Mouse (Mus musculus) heart, embryonic 11.5 days (tissue): Measurements from ENCODE around the gene Ppp1r1b. TPM values are rescaled to one million over a fixed set of nuclear protein-coding genes. Genes with fewer than 3 reads are reported as not detected.

Source experiments
- ATAC-seq: fragments of 200-750 bp; cut with Nextera tagmentation; replicated peaks from 2 replicates; pipeline ENCODE4 v1.8.0; 2017; ENCODE audit warnings: moderate library complexity; ENCODE audit not compliant: insufficient number of reproducible peaks, low FRiP score, low TSS enrichment
- H3K27ac ChIP-seq: fragments of 300-500 bp; sonication (generic); 2 replicates; pipeline ENCODE4 v1.5.1; 2014; ENCODE audit warnings: mild to moderate bottlenecking, low read depth, low read length
- H3K27me3 ChIP-seq: fragments of 300-500 bp; sonication (generic); 2 replicates; pipeline ENCODE4 v1.6.1; 2014; ENCODE audit warnings: mild to moderate bottlenecking, low read length, mixed read lengths; ENCODE audit not compliant: control insufficient read depth, insufficient read depth
- H3K36me3 ChIP-seq: fragments of 300-500 bp; sonication (generic); 2 replicates; pipeline ENCODE4 v1.6.1; 2014; ENCODE audit warnings: mild to moderate bottlenecking, low read length, moderate library complexity, mixed read lengths; ENCODE audit not compliant: control insufficient read depth, insufficient read depth
- H3K4me1 ChIP-seq: fragments of 300-500 bp; sonication (generic); 2 replicates; pipeline ENCODE4 v1.6.1; 2014; ENCODE audit warnings: low read length; ENCODE audit not compliant: control insufficient read depth, insufficient read depth
- H3K4me2 ChIP-seq: fragments of 300-500 bp; sonication (generic); 2 replicates; pipeline ENCODE4 v1.6.1; 2014; ENCODE audit warnings: mild to moderate bottlenecking, moderate library complexity
- H3K4me3 ChIP-seq: fragments of 300-500 bp; sonication (generic); 2 replicates; pipeline ENCODE4 v1.5.1; 2014; ENCODE audit warnings: low read depth, low read length
- H3K9ac ChIP-seq: fragments of 300-500 bp; sonication (generic); 2 replicates; pipeline ENCODE4 v1.6.1; 2014; ENCODE audit warnings: mild to moderate bottlenecking, low read depth, low read length, moderate library complexity
- H3K9me3 ChIP-seq: fragments of 300-500 bp; sonication (generic); replicated peaks from 2 replicates; pipeline ENCODE4 v1.6.1; 2016; ENCODE audit warnings: low read length; ENCODE audit not compliant: control insufficient read depth
- WGBS: fragments of 180-500 bp; shearing (Covaris S2); extraction: QIAGEN DNeasy Blood & Tissue Kit; methylation state at CpG from one replicate; pipeline ENCODE4 v1.1.7; 2014; ENCODE audit not compliant: insufficient replicate concordance; 5-methylcytosine and 5-hydroxymethylcytosine counted together
- polyA plus RNA-seq: library from polyadenylated mRNA; unstranded; fragments of >200 nt; fragmentation: Nextera tagmentation; extraction: Ambion mirVana; gene quantifications from 2 replicates; pipeline ENCODE4 v1.2.1, GENCODE M21; 2014

Gene Ppp1r1b
- polyA plus RNA-seq, 1 experiment from 2014 or later = 13.6 TPM

DNA sequence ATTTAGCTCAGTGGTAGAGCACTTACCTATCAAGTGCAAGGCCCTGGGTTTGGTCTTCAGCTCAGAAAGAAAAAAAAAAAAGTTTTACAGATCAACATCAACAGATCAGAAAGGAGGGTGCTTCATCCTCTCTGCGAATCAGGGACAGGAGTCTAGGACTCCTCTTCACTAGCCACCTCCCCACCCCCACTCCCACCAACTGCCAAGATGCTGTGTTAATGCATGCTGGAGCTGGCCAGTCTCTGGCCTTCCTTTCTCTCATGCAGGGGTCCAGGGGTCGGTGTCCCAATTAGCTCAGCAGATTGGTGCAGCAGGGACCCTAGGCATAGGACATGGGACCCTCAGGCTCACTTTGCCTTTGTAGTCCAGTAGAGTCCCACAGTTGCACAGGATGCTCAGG is 22.4 kb downstream of the Ppp1r1b start:
- Histone ChIP-seq H3K9ac (peak overlapping the region; percentile 16; the same call in 1 of the 2 replicates), H3K4me3 (no peak overlapping the region), H3K36me3 (peaks cover 5% of the 10 kb centered on the region), H3K27ac (no peak overlapping the region), H3K9me3 (no peaks in the 10 kb centered on the region), H3K4me1 (peaks cover 81% of the 10 kb centered on the region), H3K27me3 (no peaks in the 10 kb centered on the region), H3K4me2 (no peak overlapping the region)
- 82% methylated on average over 2 of the region's 2 CpGs for WGBS
- 0 out of 2 replicates have a peak, but pooled peaks have one; percentile 15 for ATAC-seq

DNA sequence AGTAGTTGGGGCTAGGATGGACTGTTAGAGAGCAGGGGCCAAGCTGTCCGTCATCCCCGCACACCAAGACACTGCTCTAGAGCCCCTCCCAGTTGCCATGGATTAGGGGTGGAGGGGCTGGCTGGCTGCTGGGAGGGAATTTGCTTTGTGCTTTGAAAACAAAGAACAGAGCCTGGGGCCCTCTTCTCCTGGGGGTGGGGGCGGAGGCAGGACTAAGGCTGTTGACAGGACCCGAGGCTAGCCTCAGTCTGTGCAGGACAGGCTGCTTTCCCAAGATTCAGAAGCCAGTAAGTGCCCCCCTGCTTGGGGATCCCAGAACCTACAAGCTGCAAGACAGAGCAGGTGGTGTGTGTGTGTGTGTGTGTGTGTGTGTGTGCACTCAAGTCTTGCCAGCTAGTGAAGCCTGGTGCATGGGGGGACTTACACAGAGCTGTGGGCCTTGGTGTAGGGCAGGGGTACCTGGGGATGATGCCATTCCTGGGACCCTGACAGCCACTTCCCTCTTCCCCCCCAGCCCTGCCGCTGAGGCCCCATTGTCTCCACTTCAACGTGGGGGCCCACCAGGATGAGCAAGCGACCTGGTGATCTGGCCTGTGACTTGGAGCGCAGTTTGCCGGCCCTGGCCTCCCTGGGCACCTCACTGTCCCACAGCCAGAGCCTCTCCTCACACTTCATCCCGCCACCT is 23.5 kb downstream of the Ppp1r1b start:
- Histone ChIP-seq H3K4me3 (peak overlapping the region; percentile 18), H3K4me1 (peaks cover 77% of the 10 kb centered on the region), H3K27me3 (no peaks in the 10 kb centered on the region), H3K9me3 (no peaks in the 10 kb centered on the region), H3K27ac (peak overlapping the region; percentile 37), H3K9ac (peak overlapping the region; percentile 46; the same call in 1 of the 2 replicates), H3K4me2 (peak overlapping the region; percentile 46), H3K36me3 (peaks cover 7% of the 10 kb centered on the region)
- 33% methylated on average over 10 of the region's 10 CpGs for WGBS
- no peak for ATAC-seq

DNA sequence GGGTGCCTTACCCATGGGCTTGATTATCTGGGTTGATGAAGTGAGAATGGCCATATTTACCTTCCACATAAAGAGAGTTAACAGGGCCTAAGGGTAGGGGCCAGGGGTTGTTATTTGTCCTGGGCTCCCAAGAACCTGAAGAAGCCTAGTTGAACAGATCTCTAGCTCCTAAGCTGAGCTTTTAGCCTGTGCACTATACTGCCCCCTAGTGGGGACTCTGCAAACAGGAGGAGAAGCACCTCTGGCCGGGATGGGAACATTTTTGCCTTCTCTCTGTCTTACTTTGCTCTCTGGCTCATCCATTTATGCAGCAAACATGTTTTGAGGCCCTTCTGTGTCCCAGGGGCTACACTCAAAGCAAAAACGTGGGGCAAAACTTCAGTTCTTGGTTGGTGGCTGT is 24.2 kb downstream of the Ppp1r1b start:
- H3K4me1 ChIP-seq = peaks cover 79% of the 10 kb centered on the region
- 22% methylated on average over 2 of the region's 2 CpGs for WGBS
- no peak overlapping the region for H3K9ac ChIP-seq

DNA sequence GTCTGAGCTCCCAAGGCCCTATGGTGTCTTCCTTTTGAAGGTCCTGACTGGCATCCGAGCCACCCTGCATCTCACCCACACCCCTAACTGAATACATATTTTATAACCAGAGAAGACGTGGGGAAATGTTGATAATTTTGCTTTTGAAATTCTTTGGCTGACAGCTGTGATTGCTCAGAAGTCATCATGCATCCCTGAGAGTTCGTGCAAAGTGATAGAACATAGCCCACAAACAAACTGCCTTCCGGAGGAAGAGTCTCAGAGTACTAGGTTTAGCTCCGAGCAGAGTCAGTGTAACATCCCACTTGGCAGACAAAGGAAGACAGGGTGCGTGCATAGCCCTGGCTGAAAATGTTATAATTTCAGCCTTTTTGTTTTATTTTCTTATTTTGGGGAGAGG is 25.0 kb downstream of the Ppp1r1b start:
- no peak for ATAC-seq
- peaks cover 73% of the 10 kb centered on the region for H3K4me1 ChIP-seq
- 80% methylated on average over 6 of the region's 6 CpGs for WGBS
- peaks cover 15% of the 10 kb centered on the region for H3K36me3 ChIP-seq
- no peaks in the 10 kb centered on the region for H3K27me3 ChIP-seq
- H3K27ac ChIP-seq = 0 out of 2 replicates have a peak overlapping the region, but pooled peaks have one; percentile 80
- no peak overlapping the region for H3K9ac ChIP-seq
- no peak overlapping the region for H3K4me3 ChIP-seq
- no peaks in the 10 kb centered on the region for H3K9me3 ChIP-seq
- peak overlapping the region; percentile 46; the same call in 1 of the 2 replicates for H3K4me2 ChIP-seq

More for the DNA sequence above, 24.2 kb downstream of the Ppp1r1b start:
- H3K36me3 ChIP-seq = peaks cover 13% of the 10 kb centered on the region
- H3K27ac ChIP-seq = peak overlapping the region; percentile 37
- H3K9me3 ChIP-seq = no peaks in the 10 kb centered on the region
- H3K4me2 ChIP-seq = peak overlapping the region; percentile 46
- H3K27me3 ChIP-seq = no peaks in the 10 kb centered on the region
- ATAC-seq = no peak
- peak overlapping the region; percentile 14 for H3K4me3 ChIP-seq

DNA sequence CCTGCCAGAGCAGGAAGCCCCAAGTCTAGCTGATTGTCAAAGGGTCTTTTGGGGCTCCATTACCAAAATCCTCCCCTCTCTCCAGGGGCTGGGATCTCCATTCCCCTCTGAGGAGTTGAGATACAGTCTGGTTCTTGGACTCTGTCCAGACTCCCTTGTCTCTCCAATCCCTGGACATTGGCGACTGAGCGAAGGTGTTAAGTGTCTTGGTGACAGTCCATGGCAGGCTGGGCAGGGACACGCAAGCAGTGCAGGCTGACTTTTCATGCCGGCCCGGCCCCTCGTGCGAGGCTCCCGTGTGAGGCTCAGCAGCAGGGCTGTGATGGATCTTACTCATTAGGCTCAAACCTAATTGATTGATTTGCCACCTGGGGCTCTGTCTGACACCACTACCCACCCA is 26.1 kb downstream of the Ppp1r1b start:
- peak overlapping the region; percentile 80 for H3K27ac ChIP-seq
- H3K9ac ChIP-seq = 0 out of 2 replicates have a peak overlapping the region, but pooled peaks have one; percentile 3
- H3K4me2 ChIP-seq = peak overlapping the region; percentile 32
- 44% methylated on average over 8 of the region's 8 CpGs for WGBS
- ATAC-seq = 0 out of 2 replicates have a peak, but pooled peaks have one; percentile 21
- no peaks in the 10 kb centered on the region for H3K27me3 ChIP-seq
- peaks cover 74% of the 10 kb centered on the region for H3K4me1 ChIP-seq
- H3K4me3 ChIP-seq = no peak overlapping the region
- peaks cover 19% of the 10 kb centered on the region for H3K36me3 ChIP-seq
- no peaks in the 10 kb centered on the region for H3K9me3 ChIP-seq

DNA sequence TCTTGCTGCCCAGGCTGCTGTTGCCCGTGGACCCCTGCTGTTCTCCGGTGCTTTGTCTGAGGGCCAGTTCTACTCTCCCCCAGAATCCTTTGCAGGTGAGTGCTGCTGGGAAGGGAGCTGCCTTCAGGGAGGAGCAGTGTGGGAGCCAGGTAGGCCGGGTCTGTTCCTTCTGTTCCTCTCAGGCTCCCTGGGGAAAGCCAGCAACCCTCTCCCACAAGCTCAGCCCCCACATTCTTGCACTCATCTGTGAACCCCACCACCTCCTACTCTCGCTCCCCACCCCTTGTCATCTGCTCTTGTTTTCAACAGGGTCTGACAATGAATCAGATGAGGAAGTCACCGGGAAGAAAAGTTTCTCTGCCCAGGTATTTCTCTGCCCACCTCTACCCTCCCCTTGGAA is 28.6 kb downstream of the Ppp1r1b start:
- Histone ChIP-seq H3K27me3 (no peaks in the 10 kb centered on the region), H3K9me3 (no peaks in the 10 kb centered on the region), H3K27ac (no peak overlapping the region), H3K4me2 (no peak overlapping the region), H3K9ac (no peak overlapping the region), H3K4me3 (no peak overlapping the region), H3K4me1 (peaks cover 59% of the 10 kb centered on the region), H3K36me3 (peaks cover 19% of the 10 kb centered on the region)
- ATAC-seq = no peak
- 57% methylated on average over 5 of the region's 5 CpGs for WGBS

DNA sequence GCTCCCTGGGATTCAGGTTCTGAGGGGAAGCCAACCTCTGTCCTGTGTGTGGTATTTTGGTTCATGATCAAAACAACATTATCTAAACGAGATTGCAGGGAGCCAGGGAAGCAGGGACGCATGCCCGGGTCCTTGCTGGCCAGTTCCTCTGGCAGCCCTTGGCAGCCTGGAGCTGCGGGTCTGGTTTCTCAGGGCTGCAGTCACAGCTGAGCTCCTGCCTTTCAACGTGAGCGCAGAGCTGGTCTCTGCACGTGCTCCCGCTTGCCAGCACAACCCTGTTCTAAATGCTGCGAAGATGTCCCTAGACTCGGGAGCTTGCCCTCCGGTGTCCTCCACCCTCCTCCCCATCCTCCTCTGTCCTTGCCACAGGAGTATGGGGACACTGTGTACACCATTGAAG is 29.6 kb downstream of the Ppp1r1b start:
- Histone ChIP-seq H3K4me3 (no peak overlapping the region), H3K27ac (no peak overlapping the region), H3K4me2 (no peak overlapping the region), H3K27me3 (no peaks in the 10 kb centered on the region), H3K36me3 (peaks cover 19% of the 10 kb centered on the region), H3K9ac (no peak overlapping the region), H3K9me3 (no peaks in the 10 kb centered on the region), H3K4me1 (peaks cover 51% of the 10 kb centered on the region)
- ATAC-seq = no peak
- WGBS = 67% methylated on average over 11 of the region's 11 CpGs

DNA sequence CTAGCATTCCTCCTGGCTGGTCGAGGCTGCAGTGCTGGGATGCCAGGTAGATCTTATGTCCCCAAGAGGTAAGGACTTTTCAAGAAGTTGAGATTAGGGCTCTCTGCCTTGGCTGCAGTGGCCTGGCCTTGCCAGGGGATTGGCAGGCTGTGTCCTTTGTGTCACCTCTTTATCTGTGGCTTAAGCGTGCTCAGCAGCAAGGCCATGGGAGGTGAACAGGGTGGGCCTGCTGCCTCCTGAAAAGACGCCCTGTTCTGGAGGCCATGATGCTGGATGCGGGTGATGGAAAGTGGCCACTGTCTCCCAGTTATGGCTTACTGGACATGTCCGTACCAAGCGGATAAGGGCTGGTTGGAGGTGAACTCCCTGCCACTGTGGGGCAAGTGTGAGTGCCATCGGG is 31.2 kb downstream of the Ppp1r1b start:
- Histone ChIP-seq H3K27me3 (no peaks in the 10 kb centered on the region), H3K4me1 (peaks cover 49% of the 10 kb centered on the region), H3K27ac (0 out of 2 replicates have a peak overlapping the region, but pooled peaks have one; percentile 37), H3K4me3 (no peak overlapping the region), H3K9ac (0 out of 2 replicates have a peak overlapping the region, but pooled peaks have one; percentile 16), H3K4me2 (no peak overlapping the region), H3K9me3 (no peaks in the 10 kb centered on the region), H3K36me3 (peaks cover 19% of the 10 kb centered on the region)
- 72% methylated on average over 7 of the region's 7 CpGs for WGBS
- ATAC-seq = no peak

DNA sequence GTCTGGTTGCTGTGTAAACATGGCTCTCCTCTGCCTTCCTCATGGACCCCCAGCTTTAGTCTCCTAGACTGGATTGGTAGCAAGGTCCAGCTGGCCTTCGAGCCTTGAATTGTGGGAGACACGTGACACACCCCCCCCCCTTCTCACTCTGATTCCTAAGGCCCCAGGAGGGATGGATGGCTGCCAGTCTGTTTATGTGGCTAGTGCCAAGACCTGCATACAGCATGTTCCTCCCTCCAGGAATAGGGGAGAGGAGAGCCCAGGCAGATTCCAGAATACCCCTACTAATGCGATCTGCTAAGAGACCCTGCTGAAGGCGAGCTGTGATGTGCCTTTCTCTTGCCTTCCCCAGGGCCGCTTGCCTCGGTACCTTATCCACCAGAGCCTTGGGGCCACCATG is 31.9 kb downstream of the Ppp1r1b start:
- no peak for ATAC-seq

More for the DNA sequence above, 31.9 kb downstream of the Ppp1r1b start:
- H3K36me3 ChIP-seq = peaks cover 19% of the 10 kb centered on the region
- no peak overlapping the region for H3K4me2 ChIP-seq
- no peak overlapping the region for H3K4me3 ChIP-seq
- peaks cover 49% of the 10 kb centered on the region for H3K4me1 ChIP-seq
- WGBS = 86% methylated on average over 6 of the region's 6 CpGs
- no peak overlapping the region for H3K9ac ChIP-seq
- no peaks in the 10 kb centered on the region for H3K9me3 ChIP-seq
- H3K27ac ChIP-seq = no peak overlapping the region
- H3K27me3 ChIP-seq = no peaks in the 10 kb centered on the region; the same call in 1 of the 2 replicates
